ENCODE assay signal across 11 mouse cellular contexts in the genomic region with DNA sequence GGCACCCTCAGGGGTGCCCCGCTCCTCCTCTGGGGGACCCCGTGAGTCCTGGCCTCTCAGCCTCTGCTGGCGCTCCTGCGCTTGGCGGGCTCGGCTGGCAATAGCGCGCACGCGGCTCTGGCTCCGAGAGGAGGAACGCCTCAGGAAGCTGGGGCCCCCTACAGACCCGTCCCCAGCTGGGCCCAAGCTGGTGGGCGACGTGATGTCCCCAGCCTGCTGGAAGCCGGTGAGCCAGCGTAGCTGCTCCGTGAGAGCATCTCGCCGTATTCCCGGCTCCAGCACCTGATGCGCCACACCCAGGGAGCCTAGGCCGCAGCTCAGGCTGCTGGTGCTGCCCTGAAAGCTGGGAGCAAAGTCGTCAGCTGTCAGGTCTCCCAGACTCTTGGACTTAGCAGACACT. TPM values are rescaled to one million over a fixed set of nuclear protein-coding genes. Genes with fewer than 3 reads are reported as not detected.
DNase-seq lines count a peak whose midpoint lies in the region; ATAC-seq lines count a peak whose summit lies in the region.
"Had no signal": no experiment of that assay in that cellular context is flagged by ENCODE, and none has a peak within 500 bp of the region (broad histone marks: within the 10 kb centered on the region; RNA-seq: fewer than 3 reads in every experiment).

No protein-coding gene starts in this region.

- DNase-seq in liver, embryonic 11.5 days (ENCODE audit: low spot score) = no peak
- no peak for DNase-seq in liver
- DNase-seq in ZHBTc4 (ENCODE audit: low read depth, low spot score) = peak; percentile 53
- DNase-seq in forebrain, embryonic 14.5 days (ENCODE audit: low spot score) = peak; percentile 6
- no peak for DNase-seq in adipocyte (ENCODE audit: low spot score)
- DNase-seq: cerebellum, adult 9-11 months; kidney, adult 9 months; lung, adult 18-20 months had no signal

- no peak overlapping the region for H3K9ac ChIP-seq in liver, embryonic 11.5 days (ENCODE audit: low read depth, low read length)
- 0 out of 2 replicates have a peak overlapping the region, but pooled peaks have one; percentile 25 for H3K9ac ChIP-seq in forebrain, embryonic 14.5 days (ENCODE audit: low read length)
- H3K9ac ChIP-seq in neural tube, embryonic 12.5 days = peak overlapping the region; percentile 26; the same call in 1 of the 2 replicates

- no peak overlapping the region for H3K4me3 ChIP-seq in liver, embryonic 11.5 days (ENCODE audit: low read depth, low read length)
- H3K4me3 ChIP-seq in forebrain, embryonic 14.5 days (ENCODE audit: low read depth, low read length) = no peak overlapping the region
- H3K4me3 ChIP-seq in neural tube, embryonic 12.5 days = no peak overlapping the region

- H3K36me3 ChIP-seq in liver, embryonic 11.5 days (ENCODE audit: control insufficient read depth, insufficient read depth, low read length) = peaks cover 18% of the 10 kb centered on the region
- peaks cover 34% of the 10 kb centered on the region for H3K36me3 ChIP-seq in forebrain, embryonic 14.5 days (ENCODE audit: control insufficient read depth, insufficient read depth, low read length)
- peaks cover 27% of the 10 kb centered on the region for H3K36me3 ChIP-seq in neural tube, embryonic 12.5 days

- H3K9me3 ChIP-seq in liver, embryonic 11.5 days (ENCODE audit: control insufficient read depth, low read length) = no peaks in the 10 kb centered on the region
- no peaks in the 10 kb centered on the region for H3K9me3 ChIP-seq in forebrain, embryonic 14.5 days (replicated peaks; ENCODE audit: control insufficient read depth, low read length)
- no peaks in the 10 kb centered on the region for H3K9me3 ChIP-seq in neural tube, embryonic 12.5 days

- peak overlapping the region; percentile 4; the same call in 1 of the 2 replicates for H3K4me2 ChIP-seq in liver, embryonic 11.5 days
- H3K4me2 ChIP-seq in forebrain, embryonic 14.5 days (ENCODE audit: low read length) = no peak overlapping the region
- H3K4me2 ChIP-seq in neural tube, embryonic 12.5 days (replicated peaks) = peak overlapping the region; percentile 27

- no peak overlapping the region for H3K27ac ChIP-seq in liver, embryonic 11.5 days (ENCODE audit: low read depth, low read length)
- no peak overlapping the region for H3K27ac ChIP-seq in forebrain, embryonic 14.5 days (ENCODE audit: low read depth, low read length)
- H3K27ac ChIP-seq in neural tube, embryonic 12.5 days = no peak overlapping the region

- H3K4me1 ChIP-seq in liver, embryonic 11.5 days (replicated peaks; ENCODE audit: control insufficient read depth, insufficient read depth, low read length) = peaks cover 23% of the 10 kb centered on the region
- no peaks in the 10 kb centered on the region for H3K4me1 ChIP-seq in forebrain, embryonic 14.5 days (ENCODE audit: control insufficient read depth, insufficient read depth, low read length)
- peaks cover 16% of the 10 kb centered on the region for H3K4me1 ChIP-seq in neural tube, embryonic 12.5 days

- 28% methylated on average over 24 of the region's 24 CpGs for WGBS in liver, embryonic 11.5 days
- WGBS in forebrain, embryonic 14.5 days = 17% methylated on average over 24 of the region's 24 CpGs
- 22% methylated on average over 24 of the region's 24 CpGs for WGBS in neural tube, embryonic 12.5 days

- no peaks in the 10 kb centered on the region; the same call in 1 of the 2 replicates for H3K27me3 ChIP-seq in liver, embryonic 11.5 days (replicated peaks; ENCODE audit: control insufficient read depth, insufficient read depth, low read length)
- no peaks in the 10 kb centered on the region for H3K27me3 ChIP-seq in forebrain, embryonic 14.5 days (replicated peaks; ENCODE audit: control insufficient read depth, insufficient read depth, low read length)
- H3K27me3 ChIP-seq in neural tube, embryonic 12.5 days (replicated peaks) = peaks cover 20% of the 10 kb centered on the region; the same call in 1 of the 2 replicates

- ATAC-seq in liver, embryonic 11.5 days (replicated peaks; ENCODE audit: low FRiP score) = no peak
- no peak for ATAC-seq in forebrain, embryonic 14.5 days
- peak; percentile 10; the same call in 1 of the 2 replicates for ATAC-seq in neural tube, embryonic 12.5 days (ENCODE audit: low FRiP score, low read depth)
- ATAC-seq in megakaryocyte, adult 5-6 weeks (ENCODE audit: poor library complexity, severe bottlenecking) = no peak

RNA-seq across cellular contexts. Expression of a gene that starts 19.8 kb away (rescaled TPM):
- 44.2 and 47.2 TPM in 2 replicates for polyA plus RNA-seq in liver, embryonic 11.5 days (2014; fragmentation: Nextera tagmentation; extraction: Ambion mirVana)
- 34.6 and 38.9 TPM in 2 replicates for polyA plus RNA-seq in forebrain, embryonic 14.5 days (2014; fragmentation: Nextera tagmentation; extraction: Ambion mirVana)
- polyA plus RNA-seq in neural tube, embryonic 12.5 days (2016; fragmentation: Nextera tagmentation; extraction: Ambion mirVana) = 41.2 and 46.3 TPM in 2 replicates
- 28.8 and 36.1 TPM in 2 replicates for total RNA-seq in megakaryocyte, adult 5-6 weeks (2015)
- 19.1 and 27.0 TPM in 2 replicates for total RNA-seq in megakaryocyte, adult 5-6 weeks (2017)

RNA-seq across cellular contexts. Expression of a gene that starts 23.0 kb away (rescaled TPM):
- polyA plus RNA-seq in liver, embryonic 11.5 days (2014; fragmentation: Nextera tagmentation; extraction: Ambion mirVana) = 0.63 TPM in 1 of 2 replicates, not detected in the other
- 73.0 and 86.0 TPM in 2 replicates for polyA plus RNA-seq in forebrain, embryonic 14.5 days (2014; fragmentation: Nextera tagmentation; extraction: Ambion mirVana)
- 396 and 412 TPM in 2 replicates for polyA plus RNA-seq in neural tube, embryonic 12.5 days (2016; fragmentation: Nextera tagmentation; extraction: Ambion mirVana)
- total RNA-seq in megakaryocyte, adult 5-6 weeks (2015) = 0.25 and 0.27 TPM in 2 replicates
- total RNA-seq in megakaryocyte, adult 5-6 weeks (2017) = not detected in 2 replicates
- total RNA-seq: heart, adult 8-10 months had no signal

RNA-seq across cellular contexts. Expression of a gene that starts 55.4 kb away (rescaled TPM):
- polyA plus RNA-seq in liver, embryonic 11.5 days (2014; fragmentation: Nextera tagmentation; extraction: Ambion mirVana) = 23.1 and 24.4 TPM in 2 replicates
- polyA plus RNA-seq in forebrain, embryonic 14.5 days (2014; fragmentation: Nextera tagmentation; extraction: Ambion mirVana) = not detected in 2 replicates
- polyA plus RNA-seq in neural tube, embryonic 12.5 days (2016; fragmentation: Nextera tagmentation; extraction: Ambion mirVana) = 0.34 and 1.2 TPM in 2 replicates
- 87.1 and 142 TPM in 2 replicates for total RNA-seq in megakaryocyte, adult 5-6 weeks (2015)
- 67.2 and 77.3 TPM in 2 replicates for total RNA-seq in megakaryocyte, adult 5-6 weeks (2017)

Comparison
In these comparisons a context has a peak if more than half of its experiments do, and no peak if none do; other contexts are left out.
1. DNase-seq: peak in ZHBTc4 (single experiment) and forebrain, embryonic 14.5 days (single experiment); none in liver, embryonic 11.5 days (single experiment), liver (single experiment) and adipocyte (single experiment).
2. RNA of a gene that starts 23.0 kb away (polyA plus RNA-seq): 396 to 412 TPM in neural tube, embryonic 12.5 days and 73.0 to 86.0 TPM in forebrain, embryonic 14.5 days; 0.63 TPM in liver, embryonic 11.5 days; every median in the first group is over 10 times any median in the second.
3. RNA of a gene that starts 55.4 kb away (polyA plus RNA-seq): 23.1 to 24.4 TPM in liver, embryonic 11.5 days; 0.34 to 1.2 TPM in neural tube, embryonic 12.5 days and not detected in forebrain, embryonic 14.5 days; every median in the first group is over 10 times any median in the second.